Mouse (Mus musculus): ENCODE results near the gene Cacul1. TPM values are rescaled to one million over a fixed set of nuclear protein-coding genes. Genes with fewer than 3 reads are reported as not detected.

The Cacul1 gene
- 45.8 TPM for polyA plus RNA-seq (2017; shearing (Covaris generic))

GRCm38 (mm10) chr19:60580582-60581339 is at the start of gene Cacul1:
Gene Cacul1 (minus strand): TSS chr19:60581025.

Other genes starting within 250 kb of the Cacul1 start
- gene Prlhr, start 112.7 kb downstream of the Cacul1 start, polyA plus RNA-seq (2017; shearing (Covaris generic)): not detected
- 8.1 TPM for gene Nanos1, start 175.0 kb upstream of the Cacul1 start, polyA plus RNA-seq (2017; shearing (Covaris generic))
- gene Eif3a, start 209.6 kb upstream of the Cacul1 start, polyA plus RNA-seq (2017; shearing (Covaris generic)): 129 TPM
- 25.9 TPM for gene Fam45a, start 230.6 kb upstream of the Cacul1 start, polyA plus RNA-seq (2017; shearing (Covaris generic))